Mouse (Mus musculus): ENCODE results near the gene 6030408B16Rik. TPM values are rescaled to one million over a fixed set of nuclear protein-coding genes. Genes with fewer than 3 reads are reported as not detected.

Gene 6030408B16Rik
- total and polyA plus RNA-seq, 3 experiments = 0.70 to 6.3 (median 1.1) TPM

GRCm38 (mm10) chr15:101260874-101261622 lies 32.0 kb upstream of the 6030408B16Rik start:
- Histone ChIP-seq H3K36me3 (ENCODE audit: control insufficient read depth, insufficient read depth, low read length) (no peaks in the 10 kb centered on the region), H3K4me1 (ENCODE audit: control insufficient read depth, insufficient read depth, low read length) (peaks cover 23% of the 10 kb centered on the region), H3K4me3 (peak overlapping the region; percentile 21), H3K79me2 (replicated peaks; ENCODE audit: control insufficient read depth, insufficient read depth, low read length) (no peaks in the 10 kb centered on the region), H3K27ac (peak overlapping the region; percentile 91), H3K27me3 (ENCODE audit: control insufficient read depth, insufficient read depth, low read length) (no peaks in the 10 kb centered on the region), H3K9ac (ENCODE audit: low read depth, low read length) (peak overlapping the region; percentile 74)
- DNase-seq = peak; percentile 57 to 63
- WGBS = 9% methylated on average over 13 of the region's 13 CpGs
- intact Hi-C loops (cut with DNase I) = no loop called here
- TF ChIP-seq EP300 (IDR thresholded peaks at IDR 0.05; ENCODE audit: insufficient read depth, low read depth, low read length) = 0 out of 2 replicates have a peak, but pooled peaks have one; percentile 34
- TF ChIP-seq CTCF (IDR thresholded peaks at IDR 0.05) = no peak

GRCm38 (mm10) chr15:101262502-101262901 lies 30.5 kb upstream of the 6030408B16Rik start:
- Histone ChIP-seq H3K79me2 (replicated peaks; ENCODE audit: control insufficient read depth, insufficient read depth, low read length) (no peaks in the 10 kb centered on the region), H3K4me3 (no peak overlapping the region), H3K27me3 (ENCODE audit: control insufficient read depth, insufficient read depth, low read length) (no peaks in the 10 kb centered on the region), H3K27ac (peak overlapping the region; percentile 91; the same call in 1 of the 2 replicates), H3K9ac (ENCODE audit: low read depth, low read length) (no peak overlapping the region), H3K4me1 (ENCODE audit: control insufficient read depth, insufficient read depth, low read length) (peaks cover 27% of the 10 kb centered on the region), H3K36me3 (ENCODE audit: control insufficient read depth, insufficient read depth, low read length) (no peaks in the 10 kb centered on the region)
- intact Hi-C loops (cut with DNase I) = no loop called here
- 55% methylated on average over 5 of the region's 5 CpGs for WGBS
- peak; percentile 60 to 72 for DNase-seq
- no peak for TF ChIP-seq POLR2A (IDR thresholded peaks at IDR 0.05; ENCODE audit: insufficient read depth, low read depth, low read length)
- TF ChIP-seq EP300 (IDR thresholded peaks at IDR 0.05; ENCODE audit: insufficient read depth, low read depth, low read length) = no peak
- no peak for TF ChIP-seq CTCF (IDR thresholded peaks at IDR 0.05)

GRCm38 (mm10) chr15:101266132-101266963 lies 26.7 kb upstream of the 6030408B16Rik start:
- peak overlapping the region; percentile 61 for H3K4me3 ChIP-seq
- H3K9ac ChIP-seq (ENCODE audit: low read depth, low read length) = peak overlapping the region; percentile 70
- peak; percentile 52 for TF ChIP-seq CTCF (IDR thresholded peaks at IDR 0.05)
- TF ChIP-seq EP300 (IDR thresholded peaks at IDR 0.05; ENCODE audit: insufficient read depth, low read depth, low read length) = peak; percentile 43; the same call in 1 of the 2 replicates
- TF ChIP-seq POLR2A (IDR thresholded peaks at IDR 0.05; ENCODE audit: insufficient read depth, low read depth, low read length) = peak; percentile 89
- WGBS = 2% methylated on average over 57 of the region's 57 CpGs
- H3K4me1 ChIP-seq (ENCODE audit: control insufficient read depth, insufficient read depth, low read length) = peaks cover 19% of the 10 kb centered on the region
- intact Hi-C loops (cut with DNase I) = loop anchor here (1.0 to 2.0 kb wide), 2 partner anchors 16 to 19 kb away; no protein-coding TSS in a partner anchor
- H3K36me3 ChIP-seq (ENCODE audit: control insufficient read depth, insufficient read depth, low read length) = no peaks in the 10 kb centered on the region
- no peaks in the 10 kb centered on the region for H3K27me3 ChIP-seq (ENCODE audit: control insufficient read depth, insufficient read depth, low read length)
- H3K79me2 ChIP-seq (replicated peaks; ENCODE audit: control insufficient read depth, insufficient read depth, low read length) = no peaks in the 10 kb centered on the region
- H3K27ac ChIP-seq = peak overlapping the region; percentile 85
- peak; percentile 97 for DNase-seq

- intact Hi-C loops (cut with DNase I) = loop anchor here (2.0 kb wide), 1 partner anchor 15 kb away; no protein-coding TSS in a partner anchor
- H3K79me2 ChIP-seq (replicated peaks; ENCODE audit: control insufficient read depth, insufficient read depth, low read length) = no peaks in the 10 kb centered on the region
- H3K36me3 ChIP-seq (ENCODE audit: control insufficient read depth, insufficient read depth, low read length) = no peaks in the 10 kb centered on the region
- peak in 1 of 2 experiments; percentile 53 for DNase-seq
- no peaks in the 10 kb centered on the region for H3K27me3 ChIP-seq (ENCODE audit: control insufficient read depth, insufficient read depth, low read length)
- peak overlapping the region; percentile 61 for H3K4me3 ChIP-seq
- peaks cover 14% of the 10 kb centered on the region for H3K4me1 ChIP-seq (ENCODE audit: control insufficient read depth, insufficient read depth, low read length)
- peak overlapping the region; percentile 62 for H3K9ac ChIP-seq (ENCODE audit: low read depth, low read length)
- WGBS = 8% methylated on average over 25 of the region's 25 CpGs
- H3K27ac ChIP-seq = peak overlapping the region; percentile 85
- TF ChIP-seq EP300 (IDR thresholded peaks at IDR 0.05; ENCODE audit: insufficient read depth, low read depth, low read length) (no peak), POLR2A (IDR thresholded peaks at IDR 0.05; ENCODE audit: insufficient read depth, low read depth, low read length) (0 out of 2 replicates have a peak, but pooled peaks have one; percentile 8), CTCF (IDR thresholded peaks at IDR 0.05) (no peak)
Observed at GRCm38 (mm10) chr15:101267053-101268032, 25.7 kb upstream of the 6030408B16Rik start.

GRCm38 (mm10) chr15:101270101-101270820 lies 22.8 kb upstream of the 6030408B16Rik start:
- no peak overlapping the region for H3K4me3 ChIP-seq
- TF ChIP-seq POLR2A (IDR thresholded peaks at IDR 0.05; ENCODE audit: insufficient read depth, low read depth, low read length) (no peak), CTCF (IDR thresholded peaks at IDR 0.05) (no peak), EP300 (IDR thresholded peaks at IDR 0.05; ENCODE audit: insufficient read depth, low read depth, low read length) (no peak)
- no peak overlapping the region for H3K9ac ChIP-seq (ENCODE audit: low read depth, low read length)
- peaks cover 12% of the 10 kb centered on the region for H3K4me1 ChIP-seq (ENCODE audit: control insufficient read depth, insufficient read depth, low read length)
- intact Hi-C loops (cut with DNase I) = no loop called here
- no peaks in the 10 kb centered on the region for H3K36me3 ChIP-seq (ENCODE audit: control insufficient read depth, insufficient read depth, low read length)
- H3K79me2 ChIP-seq (replicated peaks; ENCODE audit: control insufficient read depth, insufficient read depth, low read length) = no peaks in the 10 kb centered on the region
- no peak overlapping the region for H3K27ac ChIP-seq
- WGBS = 90% methylated on average over 29 of the region's 29 CpGs
- no peak for DNase-seq
- no peaks in the 10 kb centered on the region for H3K27me3 ChIP-seq (ENCODE audit: control insufficient read depth, insufficient read depth, low read length)

Data from heart, adult 2 months (tissue).